Mouse (Mus musculus) myocyte (in vitro differentiated cells): ENCODE measurements around the gene Tpsab1.

ENCODE experiments used
- CEBPB ChIP-seq: IDR thresholded peaks from 2 replicates; pipeline ENCODE4 v1.6.1; 2011; ENCODE audit warnings: mild to moderate bottlenecking, moderate library complexity; ENCODE audit not compliant: poor library complexity, insufficient read depth, severe bottlenecking
- E2F4 ChIP-seq: IDR thresholded peaks from one replicate; pipeline ENCODE4 v1.6.1; 2011; ENCODE audit warnings: mild to moderate bottlenecking, control low read depth, moderate library complexity; ENCODE audit not compliant: insufficient read depth
- MAX ChIP-seq: IDR thresholded peaks from one replicate; pipeline ENCODE4 v1.6.1; 2011; ENCODE audit warnings: low read depth, mild to moderate bottlenecking, control low read depth
- MYOD1 ChIP-seq, 3 experiments: IDR thresholded peaks; one replicate each; pipeline ENCODE4 v1.6.1; 2011; ENCODE audit warnings: control low read depth in 2 of 3, low read depth in 2 of 3, mild to moderate bottlenecking in 2 of 3, moderate library complexity in 1 of 3; ENCODE audit not compliant: insufficient read length in 2 of 3, control insufficient read depth in 1 of 3
- MYOG ChIP-seq, 3 experiments: IDR thresholded peaks; one replicate each; pipeline ENCODE4 v1.6.1; 2011; ENCODE audit warnings: control low read depth in 2 of 3, low read depth in 2 of 3, mild to moderate bottlenecking in 2 of 3; ENCODE audit not compliant: insufficient read length in 2 of 3, control insufficient read depth in 1 of 3, insufficient read depth in 1 of 3
- POLR2A ChIP-seq: IDR thresholded peaks from one replicate; pipeline ENCODE4 v1.6.1; 2011; ENCODE audit warnings: low read depth, mild to moderate bottlenecking, control low read depth, moderate library complexity; ENCODE audit not compliant: insufficient read length
- POLR2AphosphoS2 ChIP-seq: IDR thresholded peaks from one replicate; pipeline ENCODE4 v1.6.1; 2011; ENCODE audit warnings: low read depth, control low read depth; ENCODE audit not compliant: insufficient read length
- REST ChIP-seq: IDR thresholded peaks from one replicate; pipeline ENCODE4 v1.6.1; 2011; ENCODE audit warnings: mild to moderate bottlenecking, control low read depth, moderate library complexity; ENCODE audit not compliant: insufficient read depth, insufficient read length
- SRF ChIP-seq: IDR thresholded peaks from one replicate; pipeline ENCODE4 v1.6.1; 2011; ENCODE audit warnings: low read depth; ENCODE audit not compliant: control insufficient read depth, insufficient read length
- TCF12 ChIP-seq: IDR thresholded peaks from one replicate; pipeline ENCODE4 v1.6.1; 2011; ENCODE audit warnings: mild to moderate bottlenecking, control low read depth; ENCODE audit not compliant: poor library complexity, insufficient read depth, severe bottlenecking
- TCF3 ChIP-seq: IDR thresholded peaks from one replicate; pipeline ENCODE4 v1.6.1; 2011; ENCODE audit warnings: low read depth, control low read depth; ENCODE audit not compliant: insufficient read length
- USF1 ChIP-seq: IDR thresholded peaks from one replicate; pipeline ENCODE4 v1.6.1; 2011; ENCODE audit warnings: low read depth, mild to moderate bottlenecking, control low read depth, moderate library complexity

DNA sequence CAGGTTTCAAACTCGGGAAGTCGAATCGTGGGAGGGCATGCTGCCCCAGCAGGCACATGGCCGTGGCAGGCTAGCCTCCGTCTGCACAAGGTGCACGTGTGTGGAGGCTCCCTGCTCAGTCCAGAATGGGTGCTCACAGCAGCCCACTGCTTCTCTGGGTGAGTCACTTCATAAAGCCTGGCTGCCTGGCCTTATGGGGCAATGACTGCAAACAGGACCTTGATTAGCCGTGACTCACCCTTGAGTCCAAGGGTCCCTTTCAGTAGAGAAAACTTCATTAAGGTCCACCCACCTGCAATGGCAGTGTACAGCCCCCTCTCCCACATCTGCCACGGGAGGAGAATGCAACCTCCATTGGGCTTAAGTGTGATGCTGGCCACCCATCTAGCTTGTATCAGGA is 27.1 kb upstream of the Tpsab1 start:
- TF ChIP-seq USF1 (no peak), MAX (no peak), E2F4 (no peak), POLR2A (no peak), TCF3 (no peak), MYOD1 (IDR thresholded peaks at IDR 0.05; ENCODE audit: control insufficient read depth in 1 of 3, insufficient read length in 2 of 3, low read depth in 2 of 3) (no peak), POLR2AphosphoS2 (no peak), CEBPB (no peak), TCF12 (no peak), REST (no peak), SRF (no peak), MYOG (IDR thresholded peaks at IDR 0.05; ENCODE audit: control insufficient read depth in 1 of 3, insufficient read depth in 1 of 3, insufficient read length in 2 of 3, low read depth in 2 of 3) (no peak)
